Mouse (Mus musculus): ENCODE measurements around the gene Strip2. TPM values are rescaled to one million over a fixed set of nuclear protein-coding genes. Genes with fewer than 3 reads are reported as not detected.

Strip2 gene
- total RNA-seq (2021) = 10 to 100 TPM; 14.2 to 33.7 TPM

DNA sequence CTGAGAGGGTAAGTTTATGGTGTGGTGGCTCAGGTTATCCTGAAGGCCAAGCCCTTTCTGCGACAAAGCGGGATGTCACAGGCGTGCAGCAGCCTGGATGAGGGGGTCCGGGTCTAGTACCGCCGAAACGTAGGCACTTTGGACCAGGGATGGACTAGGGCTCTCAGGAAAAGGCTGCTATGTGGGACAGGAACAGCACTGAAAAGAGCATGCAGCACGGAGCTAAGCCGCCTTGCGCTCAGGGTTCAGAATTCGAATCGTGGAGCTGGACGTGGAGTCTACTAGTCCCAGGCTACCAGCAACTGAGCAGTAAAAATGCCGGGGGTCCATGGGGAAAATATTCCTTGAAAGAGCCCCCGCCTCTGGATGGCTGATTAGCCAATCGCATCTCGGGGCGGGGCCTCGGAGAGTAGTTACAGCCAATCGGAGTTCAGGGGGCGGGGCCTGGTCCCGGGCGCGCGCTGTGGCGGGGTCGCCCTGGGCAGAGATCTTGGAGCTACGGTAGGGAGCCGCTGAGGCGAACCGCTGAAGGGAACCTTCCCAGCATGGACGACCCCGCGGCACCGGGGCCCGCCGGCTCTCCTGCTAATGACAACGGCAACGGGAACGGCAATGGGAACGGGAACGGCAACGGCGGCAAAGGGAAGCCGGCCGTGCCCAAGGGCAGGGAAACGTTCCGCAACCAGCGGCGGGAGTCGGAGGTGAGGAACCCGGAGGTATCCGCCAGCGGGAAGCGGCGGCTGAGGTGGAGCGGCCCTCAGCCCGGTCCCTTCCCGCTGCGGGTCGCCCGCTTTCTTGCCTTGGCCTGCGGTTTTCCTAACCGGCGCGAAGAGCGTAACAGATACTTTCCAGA lies at the start of gene Strip2:
TSS of gene Strip2 (plus strand) at position 483 of the 853 bp plus-strand sequence.
- peak; percentile 91 to 92 for DNase-seq (ENCODE audit: low spot score in 2 of 2)
- intact Hi-C loops (cut with DNase I) = loop anchor here (5.0 to 10.0 kb wide), 3 partner anchors 131 to 288 kb away; partner anchors contain the start of gene Nrf1

DNA sequence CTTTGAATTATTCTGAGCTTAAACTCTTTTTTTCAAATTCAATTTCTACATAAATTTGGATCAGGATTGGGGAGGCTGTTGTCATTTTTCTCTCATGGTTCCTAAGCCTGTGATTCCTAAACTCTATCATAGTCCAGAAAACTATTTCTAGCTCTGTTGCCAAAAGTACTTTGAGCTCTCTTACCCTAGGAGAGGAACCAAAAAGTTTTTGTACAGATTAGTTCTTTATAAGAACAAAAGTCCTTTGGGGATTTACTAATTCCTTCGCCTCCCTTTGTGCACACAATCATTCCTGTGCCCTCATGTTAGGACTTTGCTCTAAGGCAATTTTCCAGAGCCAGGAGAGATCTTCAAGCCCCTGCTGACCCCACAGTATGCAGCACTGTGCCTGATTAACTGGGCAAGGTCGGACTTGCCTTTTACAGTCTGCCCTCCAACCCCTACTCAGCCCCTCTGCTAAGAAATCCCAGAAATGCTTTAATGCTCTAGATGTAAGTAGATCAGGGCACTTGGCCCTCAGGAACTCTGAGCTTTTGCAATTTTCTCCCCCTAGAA lies 48.4 kb upstream of the Strip2 start:
- intact Hi-C loops (cut with DNase I) = no loop called here

DNA sequence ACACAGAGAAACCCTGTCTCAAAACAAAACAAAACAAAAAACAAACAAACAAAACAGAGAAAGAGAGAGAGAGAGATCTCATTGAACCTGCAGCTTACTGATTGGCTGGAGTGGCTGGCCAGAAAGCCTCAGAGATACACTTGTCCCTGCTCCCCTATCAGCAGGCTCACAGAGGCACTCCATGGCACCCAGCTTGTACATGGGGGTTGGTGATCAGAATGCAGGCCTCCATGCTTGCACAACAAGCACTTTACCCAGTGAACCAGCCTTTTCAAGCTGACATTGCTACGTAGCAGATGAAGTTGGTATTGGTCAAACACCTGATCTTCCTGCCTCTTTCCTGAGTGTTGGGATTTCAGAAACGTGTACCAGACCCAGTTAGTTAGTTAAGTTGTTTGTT lies 43.2 kb upstream of the Strip2 start:
- DNase-seq (ENCODE audit: low spot score in 2 of 2) = no peak
- intact Hi-C loops (cut with DNase I) = no loop called here

More for the DNA sequence above, 48.4 kb upstream of the Strip2 start:
- no peak for DNase-seq (ENCODE audit: low spot score in 2 of 2)

DNA sequence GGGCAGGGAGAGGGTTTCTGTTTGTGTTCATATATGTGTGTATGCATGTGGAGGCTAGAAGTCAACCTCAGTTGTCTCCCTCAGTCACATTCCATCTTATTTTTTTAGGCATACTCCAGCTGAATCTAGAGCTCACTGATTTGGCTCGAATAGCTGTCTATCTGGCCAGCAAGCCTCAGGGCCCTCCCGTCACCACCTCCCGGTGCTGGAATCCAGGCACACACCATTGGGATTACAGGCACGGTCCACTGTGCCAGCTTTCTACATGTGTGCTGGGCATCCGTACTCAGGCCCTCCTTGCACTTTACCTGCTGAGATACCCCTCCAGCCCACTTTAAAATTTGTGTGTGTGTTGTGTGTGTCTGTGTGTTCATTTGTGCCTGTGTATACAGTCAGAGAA lies 41.2 kb upstream of the Strip2 start:
- DNase-seq (ENCODE audit: low spot score in 2 of 2) = no peak
- intact Hi-C loops (cut with DNase I) = no loop called here

DNA sequence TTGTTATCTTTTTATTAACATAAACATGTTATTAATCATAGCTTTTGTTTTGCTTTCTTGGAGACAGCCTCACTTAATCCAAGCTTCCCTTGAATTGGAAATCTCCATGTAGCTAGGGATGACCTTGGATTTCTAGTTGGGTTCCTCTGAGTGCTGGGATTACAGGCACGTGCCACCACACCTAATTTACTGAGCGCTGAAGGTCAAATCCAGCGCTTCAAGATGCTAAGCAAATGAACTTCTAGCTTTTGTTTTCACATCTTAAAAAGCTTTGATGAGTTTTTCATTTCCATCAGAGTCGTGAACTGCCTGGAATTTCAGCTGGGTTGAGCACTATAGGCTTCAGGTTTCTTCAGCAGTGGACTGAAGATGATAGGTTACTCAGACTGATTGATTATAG lies 40.0 kb upstream of the Strip2 start:
- intact Hi-C loops (cut with DNase I) = no loop called here
- no peak for DNase-seq (ENCODE audit: low spot score in 2 of 2)

DNA sequence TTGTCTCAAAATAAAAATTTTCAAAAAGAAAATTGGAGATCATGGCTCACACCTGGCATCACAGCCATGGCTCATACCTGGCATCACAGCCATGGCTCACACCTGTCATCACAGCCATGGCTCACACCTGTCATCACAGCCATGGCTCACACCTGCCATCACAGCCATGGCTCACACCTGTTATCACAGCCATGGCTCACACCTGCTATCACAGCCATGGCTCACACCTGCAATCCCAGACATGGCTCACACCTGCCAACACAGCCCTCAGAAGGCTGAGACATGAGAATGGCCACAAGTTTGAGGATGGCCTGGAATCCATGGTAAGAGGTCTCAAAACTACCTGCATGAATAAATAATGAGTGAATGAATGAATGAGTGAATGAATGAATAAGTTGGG lies 37.2 kb upstream of the Strip2 start:
- intact Hi-C loops (cut with DNase I) = no loop called here
- no peak for DNase-seq (ENCODE audit: low spot score in 2 of 2)

DNA sequence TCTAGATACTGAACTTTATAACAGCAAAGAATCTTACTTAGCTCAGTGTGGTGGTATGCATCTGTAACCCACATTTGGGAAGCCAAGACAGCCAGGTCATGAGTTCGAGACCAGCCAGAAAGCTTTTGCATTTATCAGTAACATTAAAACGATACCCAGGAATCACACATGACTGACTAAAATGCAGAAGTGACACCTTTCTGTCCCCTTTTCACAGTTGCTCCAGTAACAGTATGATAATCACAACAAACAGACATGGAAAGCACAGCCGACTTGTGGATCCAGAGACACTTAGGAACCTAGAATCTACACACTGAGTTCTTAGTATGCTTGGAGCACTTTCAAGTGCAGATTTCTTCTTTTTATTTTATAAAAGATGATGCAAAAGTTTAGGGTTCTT lies 36.0 kb upstream of the Strip2 start:
- DNase-seq (ENCODE audit: low spot score in 2 of 2) = no peak
- intact Hi-C loops (cut with DNase I) = no loop called here

DNA sequence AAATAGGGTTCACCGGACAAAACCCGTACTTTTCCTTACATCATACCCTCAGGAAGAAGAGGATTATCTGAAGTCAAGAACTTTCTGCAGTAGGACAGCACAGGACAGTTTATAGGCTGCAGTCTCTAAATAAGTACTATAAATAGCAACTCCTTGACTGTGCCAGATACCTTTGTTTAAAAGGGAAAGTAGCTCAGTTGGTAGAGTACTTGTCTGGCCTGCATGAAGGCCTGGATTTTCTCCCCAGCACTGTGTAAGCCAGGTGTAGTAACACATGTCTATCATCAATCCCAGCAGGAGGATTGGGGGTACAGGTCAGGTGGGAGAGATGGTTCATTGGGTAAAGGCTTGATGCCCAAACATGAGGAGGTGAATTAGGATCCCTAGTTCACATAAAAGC lies 34.9 kb upstream of the Strip2 start:
- intact Hi-C loops (cut with DNase I) = no loop called here
- no peak for DNase-seq (ENCODE audit: low spot score in 2 of 2)

DNA sequence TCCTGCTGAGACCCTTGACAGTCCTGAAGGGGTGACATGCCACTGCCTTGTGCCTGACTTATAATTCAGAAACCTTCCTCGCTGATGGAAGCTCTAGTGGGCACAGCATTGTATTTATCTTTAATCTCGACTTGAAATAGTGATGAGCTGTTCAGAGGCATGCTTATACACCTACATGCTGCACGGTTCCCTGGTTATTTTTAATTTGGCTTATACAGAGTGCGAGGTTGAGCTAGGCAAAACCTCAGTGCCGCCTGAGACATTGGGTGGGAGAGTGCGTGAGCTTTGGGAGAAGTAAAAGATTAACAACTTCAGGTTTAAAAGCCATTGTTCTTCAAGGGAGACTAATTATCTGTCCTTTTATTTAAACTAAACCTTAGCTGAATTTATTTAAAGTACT lies 33.9 kb upstream of the Strip2 start:
- DNase-seq (ENCODE audit: low spot score in 2 of 2) = peak in 1 of 2 experiments; percentile 61
- intact Hi-C loops (cut with DNase I) = no loop called here

DNA sequence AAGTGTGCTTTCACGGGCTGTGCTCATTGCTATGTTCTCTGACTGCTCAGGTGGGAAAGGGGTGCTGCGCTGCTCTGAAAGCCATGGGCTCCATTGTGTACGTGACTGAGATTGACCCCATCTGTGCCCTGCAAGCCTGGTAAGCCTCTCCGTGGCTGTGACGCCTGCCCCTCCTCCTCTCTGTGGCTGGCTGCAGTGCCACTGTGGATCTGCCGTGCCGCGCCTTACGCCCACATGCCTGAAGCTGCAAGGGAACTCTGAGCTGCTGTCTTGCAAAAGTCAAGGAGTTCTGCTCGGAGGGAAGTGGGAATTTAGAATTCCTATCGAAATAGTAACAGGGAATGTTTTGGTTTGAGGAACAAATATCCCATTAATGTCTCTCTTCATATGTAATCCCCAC lies 25.7 kb upstream of the Strip2 start:
- intact Hi-C loops (cut with DNase I) = no loop called here

DNA sequence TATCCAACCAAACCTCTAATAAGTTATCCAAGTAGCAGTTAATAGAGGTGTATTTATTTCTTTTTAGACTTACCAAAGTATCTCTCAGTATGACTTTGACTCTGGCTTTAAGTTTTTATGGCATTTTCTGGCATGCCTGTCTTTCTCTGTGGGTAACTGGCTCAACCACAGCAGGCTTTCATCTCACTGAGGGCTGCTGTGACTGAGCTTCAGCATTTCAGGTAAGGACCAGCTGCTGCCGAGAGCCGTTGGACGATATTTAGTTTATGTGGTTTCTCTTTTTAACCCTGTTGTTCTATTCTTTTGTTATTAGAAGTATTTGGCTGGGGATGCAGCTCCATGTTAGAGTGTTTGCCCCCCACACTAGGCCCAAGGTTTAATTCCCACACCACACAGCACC lies 19.8 kb upstream of the Strip2 start:
- DNase-seq (ENCODE audit: low spot score in 2 of 2) = no peak
- intact Hi-C loops (cut with DNase I) = no loop called here

More for the DNA sequence above, 25.7 kb upstream of the Strip2 start:
- DNase-seq (ENCODE audit: low spot score in 2 of 2) = peak; percentile 47 to 80

DNA sequence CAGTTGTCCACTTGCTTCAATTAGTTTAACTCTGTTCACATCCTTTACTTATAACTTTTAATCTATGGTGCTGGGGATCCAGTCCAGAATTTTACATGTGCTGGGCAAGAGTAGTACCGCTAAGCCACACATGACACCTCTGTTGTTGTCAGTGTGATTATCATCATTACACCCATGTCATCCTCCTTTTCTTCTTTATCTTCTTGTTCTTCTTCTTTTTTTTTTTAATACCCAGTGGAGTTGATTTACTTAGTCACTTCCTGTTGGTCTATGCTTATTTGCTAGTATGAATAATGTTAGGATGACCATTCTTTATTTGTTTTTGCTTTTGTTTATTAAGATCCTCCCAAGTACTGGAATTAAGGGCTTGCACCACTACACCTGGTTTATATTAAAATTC lies 15.4 kb upstream of the Strip2 start:
- DNase-seq (ENCODE audit: low spot score in 2 of 2) = no peak
- intact Hi-C loops (cut with DNase I) = no loop called here

DNA sequence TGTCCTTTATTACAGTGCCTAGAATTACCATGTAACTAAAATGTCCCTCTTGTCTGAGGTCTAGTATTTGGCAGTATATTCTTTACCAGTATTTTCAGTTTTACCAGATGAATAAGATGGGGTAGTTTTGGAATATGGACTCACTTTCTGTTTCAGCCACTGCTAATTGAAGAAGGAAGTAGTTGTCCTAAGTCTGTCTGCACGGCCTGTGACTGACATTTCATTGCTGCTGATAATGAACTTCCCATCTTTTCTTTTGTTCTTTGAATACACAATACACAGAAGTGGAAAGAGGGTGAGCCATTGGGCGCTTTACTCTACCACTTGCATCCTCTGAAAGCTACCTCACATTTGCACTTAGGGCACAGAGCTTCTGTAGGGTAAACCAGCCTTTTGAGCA lies 14.6 kb upstream of the Strip2 start:
- intact Hi-C loops (cut with DNase I) = no loop called here
- DNase-seq (ENCODE audit: low spot score in 2 of 2) = no peak

DNA sequence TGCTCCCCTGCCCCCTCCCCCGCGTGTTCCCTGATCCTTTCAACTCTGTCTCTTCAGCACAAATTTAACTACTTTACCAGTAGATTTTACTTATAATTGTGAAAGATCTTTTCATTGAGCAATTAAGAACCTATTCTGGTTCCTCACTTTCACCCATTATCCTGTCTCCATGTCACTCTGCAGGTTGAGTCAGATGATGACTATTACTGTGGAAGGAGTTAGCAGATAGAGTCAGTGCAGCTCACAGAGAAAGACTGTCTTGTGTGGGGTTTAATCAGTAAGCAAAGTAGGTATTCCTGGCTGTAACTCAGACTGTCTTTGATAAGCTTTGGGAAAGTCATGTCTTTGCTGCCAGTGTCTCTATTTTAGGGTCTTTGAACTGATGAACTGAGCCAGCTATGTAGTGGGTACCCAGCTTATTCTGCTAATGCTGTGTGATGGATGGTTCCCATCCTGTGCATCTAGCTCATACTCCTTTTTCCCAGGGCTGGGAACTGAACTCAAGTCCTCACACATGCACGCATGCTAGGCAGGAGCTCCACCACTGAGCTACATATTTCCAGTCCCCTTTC lies 13.4 kb upstream of the Strip2 start:
- intact Hi-C loops (cut with DNase I) = no loop called here
- DNase-seq (ENCODE audit: low spot score in 2 of 2) = no peak

DNA sequence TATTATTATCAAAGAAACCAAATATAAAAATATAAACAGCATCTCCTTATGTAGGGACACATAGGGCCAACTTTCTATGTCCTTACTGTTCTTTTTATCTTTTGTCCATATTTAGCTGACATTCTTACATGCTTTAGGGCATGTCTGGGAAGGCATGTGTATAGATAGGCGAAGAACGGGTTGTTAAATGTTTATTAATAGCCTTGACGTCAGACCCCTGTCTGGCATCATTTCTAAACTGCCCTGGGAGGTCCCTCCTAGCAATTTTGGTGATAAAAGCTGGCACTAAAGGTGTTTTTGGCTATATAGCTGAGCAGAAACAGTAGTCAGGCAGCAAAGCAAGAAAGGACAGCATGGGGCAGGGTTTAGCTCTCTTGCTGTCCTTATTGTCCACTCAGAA lies 12.5 kb upstream of the Strip2 start:
- DNase-seq (ENCODE audit: low spot score in 2 of 2) = no peak
- intact Hi-C loops (cut with DNase I) = no loop called here

DNA sequence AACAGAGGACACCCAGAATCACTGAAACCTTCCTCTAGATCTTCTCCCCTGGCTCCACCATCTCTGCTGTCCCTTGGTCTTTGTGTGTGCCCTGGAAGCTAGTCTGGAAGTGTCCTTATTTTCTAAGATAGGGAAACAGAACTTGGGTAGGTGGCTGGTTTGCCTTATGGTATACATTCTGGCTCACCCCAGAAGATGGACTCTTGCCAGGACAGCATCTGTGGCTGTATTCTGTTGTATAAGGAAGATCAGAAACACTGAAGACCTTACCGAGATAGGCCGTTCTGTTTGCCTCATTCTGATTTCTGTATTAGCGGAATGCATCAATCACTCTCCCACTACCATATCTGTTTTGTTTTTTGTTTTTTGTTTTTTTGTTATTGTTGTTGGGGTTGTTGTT lies 6.2 kb upstream of the Strip2 start:
- DNase-seq (ENCODE audit: low spot score in 2 of 2) = no peak
- intact Hi-C loops (cut with DNase I) = loop anchor here (10.0 kb wide), 1 partner anchor 294 kb away; no protein-coding TSS in a partner anchor

DNA sequence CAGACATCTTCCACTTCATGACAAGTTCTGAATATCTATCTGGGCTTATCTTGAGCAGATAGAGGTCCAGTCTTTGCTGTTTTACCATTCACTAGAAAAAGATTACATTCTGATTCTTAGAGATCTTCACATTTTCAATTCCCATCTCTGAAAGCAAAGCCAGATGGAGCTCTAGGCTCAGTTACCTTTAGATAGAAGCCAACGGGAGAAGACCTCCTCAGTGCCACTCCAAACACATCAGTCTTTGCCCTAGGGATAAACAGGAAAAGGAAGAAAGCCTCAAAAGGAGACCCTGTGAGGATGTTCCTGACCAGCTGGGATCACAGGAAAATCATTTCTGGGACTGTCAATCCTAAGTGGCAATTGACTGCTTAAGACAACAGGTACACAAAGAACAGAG lies 3.1 kb upstream of the Strip2 start:
- intact Hi-C loops (cut with DNase I) = loop anchor here (10.0 kb wide), 1 partner anchor 291 kb away; no protein-coding TSS in a partner anchor
- no peak for DNase-seq (ENCODE audit: low spot score in 2 of 2)

DNA sequence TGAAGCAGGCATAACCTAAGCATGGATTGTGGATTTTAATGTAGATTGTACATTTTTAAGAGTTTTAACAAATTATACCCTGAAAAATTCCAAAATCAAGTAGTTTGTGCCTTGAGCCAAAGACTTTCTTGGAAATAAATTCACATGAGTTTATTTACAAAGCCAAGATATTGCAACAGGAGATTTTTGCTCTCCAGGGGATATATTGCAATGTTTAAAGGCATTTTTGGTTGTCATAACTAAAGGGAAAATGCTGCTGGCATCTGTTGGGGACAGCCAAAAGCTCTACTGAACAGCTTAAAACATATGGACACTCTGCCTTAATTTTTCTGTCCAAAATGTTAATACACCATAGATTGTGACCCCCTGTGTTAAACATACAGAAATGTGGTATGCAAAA lies 2.7 kb upstream of the Strip2 start:
- intact Hi-C loops (cut with DNase I) = loop anchor here (10.0 kb wide), 1 partner anchor 291 kb away; no protein-coding TSS in a partner anchor
- no peak for DNase-seq (ENCODE audit: low spot score in 2 of 2)

DNA sequence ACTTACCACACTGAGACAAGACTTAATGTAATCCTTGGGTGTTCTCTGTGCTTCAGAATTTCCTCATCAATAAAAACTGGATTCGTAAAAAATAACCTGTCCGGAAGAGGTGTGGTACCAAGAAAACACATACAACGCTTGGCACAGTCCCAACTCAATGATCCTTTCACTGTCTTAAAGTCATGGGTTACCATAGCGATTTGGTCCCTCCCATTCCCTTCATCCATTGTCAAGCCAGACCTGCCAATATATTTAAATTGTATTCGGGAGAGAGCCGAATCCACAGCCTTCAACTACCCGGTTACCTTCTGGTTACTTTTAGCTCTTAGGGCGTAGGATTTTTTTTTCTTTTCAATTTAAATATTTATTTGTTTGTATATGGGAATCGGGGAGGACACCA lies 976 bp upstream of the Strip2 start:
- no peak for DNase-seq (ENCODE audit: low spot score in 2 of 2)
- intact Hi-C loops (cut with DNase I) = loop anchor here (5.0 to 10.0 kb wide), 3 partner anchors 131 to 289 kb away; partner anchors contain the start of gene Nrf1

DNA sequence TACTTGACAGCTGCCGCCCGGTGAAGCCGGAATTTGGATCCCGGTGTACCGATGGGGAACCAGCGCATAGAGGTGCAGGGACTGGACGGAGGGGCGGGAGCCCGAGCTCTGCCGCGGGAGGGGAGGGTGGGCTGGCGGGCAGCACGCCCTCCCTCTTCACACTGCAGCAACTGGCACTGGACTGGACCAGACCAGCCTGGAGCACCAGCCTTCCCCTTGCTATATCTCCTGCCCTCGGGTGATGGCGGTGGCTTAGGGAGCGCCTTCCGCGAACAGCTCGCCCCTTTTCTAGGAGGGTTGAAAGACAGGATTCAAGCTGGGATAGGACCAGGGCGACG lies 540 bp downstream of the Strip2 start:
- intact Hi-C loops (cut with DNase I) = loop anchor here (5.0 to 10.0 kb wide), 3 partner anchors 130 to 287 kb away; partner anchors contain the start of gene Nrf1
- DNase-seq (ENCODE audit: low spot score in 2 of 2) = no peak

DNA sequence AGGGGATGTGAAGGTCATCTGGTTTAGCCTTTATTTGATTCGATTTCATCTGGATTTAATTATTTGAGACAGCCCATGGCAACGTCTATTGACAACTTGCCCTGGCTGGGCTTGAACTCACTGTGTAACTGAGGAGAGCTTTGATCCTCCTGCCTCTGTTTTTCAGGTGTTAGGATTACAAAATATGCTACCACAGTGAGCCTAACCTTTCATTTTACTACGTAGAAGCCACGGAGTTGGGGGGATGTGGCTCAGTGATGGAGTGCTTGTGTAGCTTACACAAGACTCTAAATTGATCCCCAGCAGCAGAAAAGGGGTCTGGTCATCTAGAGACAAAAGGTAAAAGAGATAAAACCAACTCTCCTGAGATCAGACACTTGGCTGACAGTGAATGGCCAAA lies 1.1 kb downstream of the Strip2 start:
- intact Hi-C loops (cut with DNase I) = loop anchor here (5.0 to 10.0 kb wide), 3 partner anchors 129 to 287 kb away; partner anchors contain the start of gene Nrf1
- DNase-seq (ENCODE audit: low spot score in 2 of 2) = no peak
